Mouse (Mus musculus): Measurements from ENCODE around the gene Tedc1. TPM values are rescaled to one million over a fixed set of nuclear protein-coding genes. Genes with fewer than 3 reads are reported as not detected.

Gene Tedc1
- polyA plus RNA-seq, 1 experiment = 12.9 TPM

- TF ChIP-seq CTCF (IDR thresholded peaks at IDR 0.05; ENCODE audit: borderline replicate concordance, extremely low read depth, insufficient read depth, insufficient read length) = no peak
- TF ChIP-seq POLR2A (IDR thresholded peaks at IDR 0.05; ENCODE audit: borderline replicate concordance, extremely low read depth, insufficient read depth, insufficient read length, poor library complexity, severe bottlenecking) = no peak
Measured at GRCm38 (mm10) chr12:113132567-113132966, 23.7 kb upstream of the Tedc1 start.

DNA sequence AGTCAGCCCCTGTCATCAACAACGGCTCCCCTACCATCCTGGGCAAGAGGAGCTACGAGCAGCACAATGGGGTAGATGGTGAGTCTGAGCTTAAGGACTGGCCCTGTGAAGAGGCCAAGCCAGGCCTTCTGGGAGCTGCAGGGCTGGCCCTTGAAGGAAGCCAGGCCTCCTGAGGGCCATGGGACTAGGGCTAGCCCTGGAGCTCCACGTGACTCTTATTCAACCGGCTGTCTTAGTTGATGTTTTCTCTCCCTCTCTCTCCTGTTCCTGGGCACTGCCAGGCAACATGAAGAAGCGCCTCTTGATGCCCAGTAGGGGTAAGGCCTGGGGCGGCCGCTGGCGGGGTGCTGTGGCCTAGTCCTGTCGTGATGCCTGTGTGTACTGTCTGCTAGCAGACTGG lies 23.0 kb upstream of the Tedc1 start:
- no peak for DNase-seq (ENCODE audit: low read depth)
- no peak for TF ChIP-seq CTCF (IDR thresholded peaks at IDR 0.05; ENCODE audit: borderline replicate concordance, extremely low read depth, insufficient read depth, insufficient read length)
- no peak for TF ChIP-seq POLR2A (IDR thresholded peaks at IDR 0.05; ENCODE audit: borderline replicate concordance, extremely low read depth, insufficient read depth, insufficient read length, poor library complexity, severe bottlenecking)

More at GRCm38 (mm10) chr12:113132567-113132966, 23.7 kb upstream of the Tedc1 start:
- no peak for DNase-seq (ENCODE audit: low read depth)

DNA sequence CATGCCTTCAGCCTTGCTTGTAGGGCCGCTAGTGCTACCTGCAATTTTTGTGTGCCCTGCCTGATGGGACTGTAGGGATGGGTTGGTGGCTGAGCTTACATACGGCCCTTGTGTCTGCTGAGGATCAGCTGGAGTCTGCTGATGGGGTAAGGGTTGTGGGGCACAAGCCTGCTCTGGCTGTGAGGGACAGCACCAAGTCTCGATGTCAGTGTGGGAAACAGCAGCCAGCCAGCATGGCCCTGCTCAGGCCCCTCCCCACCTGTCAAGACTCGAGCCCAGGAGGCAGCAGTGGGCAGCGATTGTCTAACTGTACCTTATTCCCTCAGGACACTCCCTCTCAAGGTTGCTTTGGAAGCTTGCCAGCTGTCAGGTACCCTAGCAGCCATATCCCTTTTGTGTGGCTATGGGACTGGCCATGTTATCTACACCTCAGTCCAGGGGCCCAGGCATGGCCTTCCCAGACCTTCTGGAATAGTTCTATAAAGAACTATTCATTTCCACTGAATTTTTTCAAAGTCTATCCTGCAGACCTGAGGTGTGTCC lies 22.3 kb upstream of the Tedc1 start:
- TF ChIP-seq CTCF (IDR thresholded peaks at IDR 0.05; ENCODE audit: borderline replicate concordance, extremely low read depth, insufficient read depth, insufficient read length) (no peak), POLR2A (IDR thresholded peaks at IDR 0.05; ENCODE audit: borderline replicate concordance, extremely low read depth, insufficient read depth, insufficient read length, poor library complexity, severe bottlenecking) (no peak)

GRCm38 (mm10) chr12:113134502-113134901 lies 21.7 kb upstream of the Tedc1 start:
- no peak for DNase-seq (ENCODE audit: low read depth)
- TF ChIP-seq POLR2A (IDR thresholded peaks at IDR 0.05; ENCODE audit: borderline replicate concordance, extremely low read depth, insufficient read depth, insufficient read length, poor library complexity, severe bottlenecking) (no peak), CTCF (IDR thresholded peaks at IDR 0.05; ENCODE audit: borderline replicate concordance, extremely low read depth, insufficient read depth, insufficient read length) (no peak)

More for the DNA sequence above, 22.3 kb upstream of the Tedc1 start:
- no peak for DNase-seq (ENCODE audit: low read depth)

GRCm38 (mm10) chr12:113135401-113135800 lies 20.8 kb upstream of the Tedc1 start:
- no peak for TF ChIP-seq POLR2A (IDR thresholded peaks at IDR 0.05; ENCODE audit: borderline replicate concordance, extremely low read depth, insufficient read depth, insufficient read length, poor library complexity, severe bottlenecking)
- TF ChIP-seq CTCF (IDR thresholded peaks at IDR 0.05; ENCODE audit: borderline replicate concordance, extremely low read depth, insufficient read depth, insufficient read length) = no peak
- no peak for DNase-seq (ENCODE audit: low read depth)

- TF ChIP-seq CTCF (IDR thresholded peaks at IDR 0.05; ENCODE audit: borderline replicate concordance, extremely low read depth, insufficient read depth, insufficient read length) = no peak
- TF ChIP-seq POLR2A (IDR thresholded peaks at IDR 0.05; ENCODE audit: borderline replicate concordance, extremely low read depth, insufficient read depth, insufficient read length, poor library complexity, severe bottlenecking) = no peak
- no peak for DNase-seq (ENCODE audit: low read depth)
Measured at GRCm38 (mm10) chr12:113136492-113137020, 19.7 kb upstream of the Tedc1 start.

GRCm38 (mm10) chr12:113137260-113138213 lies 18.7 kb upstream of the Tedc1 start:
- TF ChIP-seq POLR2A (IDR thresholded peaks at IDR 0.05; ENCODE audit: borderline replicate concordance, extremely low read depth, insufficient read depth, insufficient read length, poor library complexity, severe bottlenecking) = no peak
- no peak for TF ChIP-seq CTCF (IDR thresholded peaks at IDR 0.05; ENCODE audit: borderline replicate concordance, extremely low read depth, insufficient read depth, insufficient read length)
- DNase-seq (ENCODE audit: low read depth) = no peak

DNA sequence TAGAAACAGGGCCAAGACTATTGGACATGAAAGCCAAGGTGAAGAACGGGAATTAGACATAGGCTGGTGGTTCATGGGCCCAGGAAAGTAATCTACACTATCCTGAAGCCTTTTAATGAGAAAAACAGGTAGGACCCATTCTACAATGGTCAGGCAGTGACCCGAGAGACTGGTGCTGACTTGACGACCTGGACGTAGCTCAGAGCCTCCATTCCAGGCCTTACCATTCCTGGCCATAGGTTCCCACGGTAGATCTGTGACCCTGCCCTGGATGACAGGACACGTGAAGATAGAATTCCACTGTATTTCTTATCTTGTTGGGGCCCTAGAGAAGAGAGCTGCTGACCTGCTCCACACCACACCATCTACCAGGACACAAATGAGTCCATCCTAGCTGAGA lies 17.9 kb upstream of the Tedc1 start:
- DNase-seq (ENCODE audit: low read depth) = no peak
- TF ChIP-seq CTCF (IDR thresholded peaks at IDR 0.05; ENCODE audit: borderline replicate concordance, extremely low read depth, insufficient read depth, insufficient read length) = no peak
- TF ChIP-seq POLR2A (IDR thresholded peaks at IDR 0.05; ENCODE audit: borderline replicate concordance, extremely low read depth, insufficient read depth, insufficient read length, poor library complexity, severe bottlenecking) = no peak

GRCm38 (mm10) chr12:113138901-113139864 lies 17.0 kb upstream of the Tedc1 start:
- TF ChIP-seq POLR2A (IDR thresholded peaks at IDR 0.05; ENCODE audit: borderline replicate concordance, extremely low read depth, insufficient read depth, insufficient read length, poor library complexity, severe bottlenecking) = no peak
- TF ChIP-seq CTCF (IDR thresholded peaks at IDR 0.05; ENCODE audit: borderline replicate concordance, extremely low read depth, insufficient read depth, insufficient read length) = no peak

DNA sequence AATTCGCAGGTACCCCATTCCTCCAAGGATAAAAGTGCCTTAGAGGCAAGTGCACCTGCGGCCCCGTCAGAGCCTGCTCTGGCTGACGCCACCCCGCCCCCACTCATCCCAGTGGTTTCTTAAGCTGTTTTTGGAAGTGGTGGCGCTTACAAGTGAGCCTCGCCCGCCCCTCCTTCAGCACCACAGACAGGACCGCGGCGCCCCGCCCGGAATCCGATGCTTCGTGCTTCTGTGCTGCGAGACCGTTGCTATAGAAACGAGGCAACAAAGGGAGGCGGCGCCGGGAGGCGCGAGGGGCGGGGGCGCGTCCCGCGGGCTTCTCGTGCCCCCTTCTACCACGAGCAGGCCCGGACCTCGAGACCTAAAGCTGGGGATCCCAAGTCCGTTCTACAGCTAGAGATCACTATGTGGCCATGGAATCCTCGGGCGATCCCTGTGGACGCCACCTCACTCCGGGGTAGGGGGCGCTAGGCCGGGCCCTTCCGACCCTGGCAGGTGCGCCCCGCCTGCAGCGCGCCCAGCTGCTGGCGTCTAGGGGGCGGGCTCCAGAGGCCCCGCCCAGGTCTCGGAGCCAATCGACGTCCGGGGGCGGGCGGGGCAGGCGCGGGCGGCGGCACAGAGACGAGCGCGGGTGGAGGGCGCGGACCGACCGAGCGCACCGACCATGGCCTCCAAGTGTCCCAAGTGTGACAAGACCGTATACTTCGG lies 16.2 kb upstream of the Tedc1 start, which contains the start of gene Crip2:
Gene Crip2 (plus strand): TSS at position 329 of the 708 bp plus-strand sequence.
- DNase-seq (ENCODE audit: low read depth) = peak; percentile 98
- TF ChIP-seq CTCF (IDR thresholded peaks at IDR 0.05; ENCODE audit: borderline replicate concordance, extremely low read depth, insufficient read depth, insufficient read length) = peak; percentile 19; the same call in 1 of the 2 replicates
- peak; percentile 89 for TF ChIP-seq POLR2A (IDR thresholded peaks at IDR 0.05; ENCODE audit: borderline replicate concordance, extremely low read depth, insufficient read depth, insufficient read length, poor library complexity, severe bottlenecking)

More at GRCm38 (mm10) chr12:113138901-113139864, 17.0 kb upstream of the Tedc1 start:
- DNase-seq (ENCODE audit: low read depth) = peak; percentile 73

Measured in brain, embryonic 14.5 days (tissue).